Mouse (Mus musculus) mature B cell (primary cell): ENCODE measurements around the gene Bspry.

Source experiments
- in situ Hi-C: fragments of 300-500 bp; cut with MboI; formaldehyde crosslinking; loops from 2 replicates; pipeline ENCODE4 v1.14.3; 2019

Bspry gene

DNA sequence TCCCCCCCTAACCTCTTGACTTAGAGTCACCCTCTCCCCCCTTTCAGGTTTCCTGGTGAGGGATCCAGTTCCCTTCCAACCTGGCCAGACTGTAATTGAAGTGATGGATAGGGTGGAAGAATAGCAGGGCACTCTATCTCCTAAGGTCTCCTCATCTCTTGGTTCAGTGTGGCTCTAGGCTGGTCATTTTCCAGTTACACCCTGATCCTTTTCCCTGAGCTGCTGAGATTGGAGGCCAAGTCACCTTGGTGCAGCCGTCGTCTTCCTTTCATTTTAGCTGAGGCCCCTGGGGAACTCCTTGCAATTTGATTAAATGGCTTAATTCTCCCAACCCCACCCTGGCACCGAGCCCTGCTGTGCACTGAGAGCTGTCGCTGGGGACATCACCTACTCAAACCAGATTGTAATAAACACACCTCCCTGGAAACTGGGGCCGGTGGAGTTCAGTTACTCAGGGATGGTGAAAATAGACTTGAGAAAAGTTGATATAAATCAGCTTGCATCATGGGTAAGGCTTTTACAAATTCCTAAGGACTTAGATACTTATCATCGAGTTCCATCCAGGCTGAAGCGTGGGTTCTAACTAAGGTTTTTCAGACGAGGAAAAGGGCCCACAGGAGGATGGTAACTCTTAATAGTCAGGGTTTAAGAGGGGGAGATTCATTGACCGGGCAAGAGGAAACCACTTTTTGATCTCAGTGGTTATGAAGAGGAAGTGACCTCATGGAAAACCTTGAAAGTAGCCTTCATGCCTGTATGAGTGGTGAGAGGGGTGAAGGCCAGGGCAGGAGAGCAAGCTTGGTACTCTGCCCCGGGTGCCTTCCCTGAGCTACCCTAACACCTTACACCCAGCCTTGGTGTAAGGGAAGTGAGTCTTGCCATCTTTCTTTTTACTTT, 1.1 kb downstream of the Bspry start:
- in situ Hi-C loops = loop anchor here (5.0 kb wide), 1 partner anchor 36 kb away; the partner anchor contains the start of gene Alad

DNA sequence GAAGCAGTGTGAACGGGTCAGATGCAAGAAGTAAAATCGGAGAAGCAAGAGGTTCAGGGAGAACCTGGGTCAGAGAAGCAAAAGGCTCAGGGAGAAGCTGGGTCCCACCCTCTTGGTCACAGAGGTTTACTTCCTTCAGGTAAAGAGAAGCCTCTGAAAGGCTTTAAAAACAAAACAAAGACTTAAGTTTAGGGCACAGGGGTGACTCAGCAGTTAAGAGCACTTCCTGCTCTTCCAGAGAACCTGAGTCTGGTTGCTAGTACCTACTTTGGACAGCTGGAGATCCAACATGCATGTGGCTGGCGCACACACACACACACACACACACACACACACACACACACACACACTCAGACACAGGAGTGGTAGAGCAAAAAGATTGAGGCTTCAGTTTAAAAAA, 5.1 kb downstream of the Bspry start:
- in situ Hi-C loops = loop anchor here (5.0 kb wide), 1 partner anchor 32 kb away; the partner anchor contains the start of gene Alad

DNA sequence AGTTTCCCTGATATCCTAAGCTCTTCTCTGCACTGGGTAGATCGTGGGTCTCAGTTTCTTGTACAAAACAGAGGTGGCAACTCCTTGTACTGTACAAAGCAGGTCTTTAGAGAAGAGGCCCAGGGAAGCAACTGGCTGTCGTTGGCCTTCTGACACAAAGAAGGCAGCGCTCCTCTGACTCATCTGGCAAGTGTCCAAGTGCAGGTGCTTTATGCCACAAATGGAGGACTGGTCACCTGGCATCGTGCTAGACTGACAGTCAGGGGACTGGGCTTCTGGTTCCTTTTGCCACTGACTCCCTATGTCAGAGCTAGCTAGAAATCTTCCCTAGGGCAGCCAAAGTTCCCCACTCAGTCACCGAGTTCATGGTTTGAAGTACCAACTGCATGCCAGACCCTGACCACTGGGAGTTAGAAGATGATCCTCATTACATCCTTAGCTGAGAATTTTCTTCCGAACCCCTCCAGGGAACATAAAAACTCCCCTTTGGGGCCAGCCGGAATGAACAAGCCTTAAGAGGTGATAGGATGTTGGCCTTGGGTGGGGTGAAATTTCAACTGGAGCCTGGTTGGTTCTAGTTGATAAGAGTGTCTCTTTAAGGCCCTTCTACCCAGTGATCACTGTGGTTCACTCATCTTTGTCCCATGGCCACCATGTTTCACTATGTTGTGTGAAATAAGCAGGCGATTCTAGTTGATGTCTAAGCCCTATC, 5.8 kb downstream of the Bspry start:
- in situ Hi-C loops = no loop called here

GRCm38 (mm10) chr4:62486162-62486696, 6.4 kb downstream of the Bspry start:
- in situ Hi-C loops = no loop called here

DNA sequence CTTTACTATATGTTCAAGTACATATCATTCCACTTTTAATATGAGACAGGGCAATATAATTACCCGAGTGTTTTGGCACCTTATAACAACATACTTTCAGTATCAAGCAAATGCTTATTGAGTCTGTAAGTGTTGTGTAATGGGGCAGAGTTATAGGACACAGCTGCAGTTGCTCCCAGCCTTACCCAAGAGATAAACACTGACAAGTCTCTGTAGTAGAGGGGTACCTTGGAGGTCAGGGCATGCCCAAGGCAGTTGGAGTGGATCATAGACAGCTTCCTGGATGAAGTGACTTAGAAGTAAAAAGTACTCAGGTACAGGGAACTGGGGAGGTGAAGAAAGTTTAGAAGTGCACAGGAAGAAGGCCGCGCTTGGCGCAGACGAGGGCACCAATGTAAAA, 7.3 kb downstream of the Bspry start:
- in situ Hi-C loops = no loop called here

DNA sequence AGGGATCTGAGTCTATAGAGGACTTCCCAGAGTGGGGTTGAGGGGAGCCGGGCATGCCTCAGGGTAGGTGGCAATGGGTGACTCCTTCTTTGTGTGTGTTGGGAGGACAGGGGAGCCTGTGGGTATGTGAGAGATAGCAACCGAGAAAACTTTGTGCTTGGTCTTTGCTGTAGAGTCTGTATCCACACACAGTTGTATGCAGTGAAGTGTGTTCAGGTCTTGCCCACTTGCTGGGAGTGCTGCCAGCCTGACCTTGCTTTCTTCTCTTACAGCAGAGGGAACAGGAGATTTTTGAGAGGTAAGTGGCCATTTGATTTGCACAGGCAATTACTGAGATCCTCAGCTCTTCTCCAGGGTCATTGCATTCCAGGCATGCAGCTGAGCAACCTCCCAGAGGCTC, 8.1 kb downstream of the Bspry start:
- in situ Hi-C loops = no loop called here

DNA sequence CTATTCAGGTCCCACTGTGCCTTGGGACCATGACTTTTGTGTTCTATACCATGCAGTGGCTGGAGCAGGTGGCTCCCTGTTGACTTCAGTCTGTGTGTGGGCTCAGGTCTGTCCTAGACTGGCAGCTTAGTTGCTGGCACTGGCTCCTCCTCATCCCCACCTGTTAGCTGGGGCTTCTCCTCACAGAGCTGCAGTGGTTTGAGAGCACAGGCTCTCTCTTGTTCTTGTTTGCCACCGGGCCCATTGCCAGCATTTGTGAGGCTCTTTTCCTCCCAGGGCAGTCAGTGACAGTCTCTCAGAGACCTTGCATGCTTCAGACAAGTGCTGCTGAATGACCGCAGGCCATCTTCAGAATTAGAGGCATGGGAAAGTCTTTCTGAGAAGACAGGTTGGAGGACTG, 12.8 kb downstream of the Bspry start:
- in situ Hi-C loops = no loop called here

DNA sequence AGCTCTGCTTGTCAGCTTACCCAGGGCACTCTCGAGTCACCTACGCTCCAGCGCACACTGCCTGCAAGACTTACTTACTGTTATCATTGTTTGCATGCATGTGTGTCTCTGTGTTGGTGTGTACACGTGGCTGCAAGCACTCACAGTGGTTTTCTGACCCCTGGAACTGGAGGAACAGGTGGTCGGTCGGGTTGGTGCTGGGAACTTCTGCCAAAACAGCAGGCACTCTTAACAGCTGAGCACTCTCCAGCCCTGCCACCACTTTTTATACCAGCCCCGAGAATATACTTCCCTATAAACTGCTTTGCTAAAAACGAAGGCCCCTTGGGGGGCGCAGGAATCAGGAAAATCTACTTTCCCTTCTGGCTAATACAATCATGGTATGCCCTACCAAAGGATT, 14.4 kb downstream of the Bspry start:
- in situ Hi-C loops = no loop called here

GRCm38 (mm10) chr4:62495946-62496345, 16.1 kb downstream of the Bspry start:
- in situ Hi-C loops = no loop called here

- in situ Hi-C loops = no loop called here
Measured at GRCm38 (mm10) chr4:62496815-62497214, 17.0 kb downstream of the Bspry start.

GRCm38 (mm10) chr4:62500799-62501198, 20.9 kb downstream of the Bspry start:
- in situ Hi-C loops = no loop called here

DNA sequence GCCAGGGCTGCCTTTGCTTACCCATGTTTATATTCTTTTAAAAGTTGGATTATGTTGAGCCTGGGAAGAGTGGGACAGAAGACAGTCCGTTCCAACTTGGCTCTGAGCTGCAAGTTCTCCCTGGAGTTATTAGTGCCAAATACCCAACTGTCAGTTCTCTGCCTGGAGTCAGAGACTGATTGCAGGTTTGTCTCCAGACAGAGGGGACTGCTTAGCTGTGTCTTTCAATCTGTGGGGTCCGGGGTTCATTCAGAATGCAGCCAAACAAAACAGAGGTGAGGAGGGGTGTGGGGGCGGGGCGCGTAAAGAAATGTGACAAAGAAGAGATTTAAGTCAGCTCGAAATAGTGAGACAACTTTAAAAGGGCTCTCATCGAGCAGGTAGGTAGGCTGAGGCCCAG, 21.7 kb downstream of the Bspry start:
- in situ Hi-C loops = no loop called here

GRCm38 (mm10) chr4:62501964-62502732, 22.3 kb downstream of the Bspry start:
- in situ Hi-C loops = no loop called here

GRCm38 (mm10) chr4:62502969-62503368, 23.1 kb downstream of the Bspry start:
- in situ Hi-C loops = no loop called here

DNA sequence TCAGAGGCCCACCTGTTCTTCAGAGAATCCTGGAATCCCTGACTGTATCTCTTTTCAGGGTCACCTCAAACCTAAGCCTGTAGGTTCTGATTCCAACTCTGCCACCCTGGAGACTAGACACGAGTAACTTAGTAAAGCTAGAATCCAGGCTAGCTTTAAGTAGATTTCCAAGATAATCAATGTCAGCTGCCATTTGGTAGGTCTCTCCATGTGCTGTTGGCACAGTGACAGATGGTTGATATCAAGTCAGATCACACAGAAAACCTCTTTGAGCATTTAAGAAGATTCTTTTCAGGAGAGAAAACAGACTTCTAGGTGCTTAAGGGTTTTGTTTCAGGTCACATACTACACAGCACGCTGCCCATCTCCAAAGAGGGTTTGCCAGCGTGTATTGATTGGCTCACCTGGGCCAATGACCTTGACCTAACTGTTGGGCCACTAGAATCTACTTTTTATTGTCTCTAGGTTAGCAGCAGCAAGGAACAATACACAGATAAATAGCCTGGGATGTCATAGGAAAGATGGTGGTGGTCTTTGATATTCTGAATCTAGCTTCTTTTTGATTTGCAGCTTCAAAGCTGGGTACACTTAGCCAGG, 23.6 kb downstream of the Bspry start, which contains the start of gene Hdhd3:
Gene Hdhd3 (minus strand): TSS at position 94 of the 597 bp plus-strand sequence.
- in situ Hi-C loops = no loop called here

DNA sequence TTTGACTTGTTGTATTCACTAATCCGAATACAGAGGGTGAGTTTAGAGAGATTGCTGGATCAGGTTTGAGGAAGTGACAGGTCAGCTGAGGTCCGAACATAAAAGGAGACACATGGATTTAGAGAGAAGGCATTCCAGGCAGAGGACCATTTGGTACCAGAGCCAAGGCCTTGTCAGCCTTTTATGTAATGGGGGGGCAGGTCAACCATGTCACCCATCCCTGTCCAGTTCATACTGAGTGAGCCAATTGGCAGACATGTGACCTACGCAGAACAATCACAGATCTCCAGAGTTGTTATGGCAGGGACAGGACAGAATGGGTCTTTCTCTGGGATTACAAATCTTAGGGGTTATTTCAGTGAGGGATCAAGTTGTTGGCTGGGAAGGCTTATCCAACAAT, 26.1 kb downstream of the Bspry start:
- in situ Hi-C loops = no loop called here

DNA sequence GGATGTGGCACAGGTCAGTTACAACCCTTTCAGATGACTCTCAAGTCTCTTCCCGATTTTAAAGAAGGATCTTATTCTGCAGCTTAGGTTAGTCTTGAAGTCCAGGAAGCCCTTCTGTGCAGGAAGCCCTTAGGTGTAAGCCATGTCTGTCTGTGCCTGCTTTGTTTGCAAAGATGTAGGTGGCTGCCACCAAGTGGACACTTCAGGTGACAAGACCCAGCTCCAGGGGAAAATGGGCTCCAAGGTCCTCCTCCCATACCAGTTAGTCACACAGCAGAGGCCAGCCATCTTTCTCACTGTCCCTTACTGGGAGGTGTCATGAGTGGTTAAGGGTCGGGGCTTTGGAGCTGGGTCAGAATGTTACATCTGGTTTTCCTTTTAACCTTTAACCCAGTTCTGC, 26.9 kb downstream of the Bspry start:
- in situ Hi-C loops = no loop called here

DNA sequence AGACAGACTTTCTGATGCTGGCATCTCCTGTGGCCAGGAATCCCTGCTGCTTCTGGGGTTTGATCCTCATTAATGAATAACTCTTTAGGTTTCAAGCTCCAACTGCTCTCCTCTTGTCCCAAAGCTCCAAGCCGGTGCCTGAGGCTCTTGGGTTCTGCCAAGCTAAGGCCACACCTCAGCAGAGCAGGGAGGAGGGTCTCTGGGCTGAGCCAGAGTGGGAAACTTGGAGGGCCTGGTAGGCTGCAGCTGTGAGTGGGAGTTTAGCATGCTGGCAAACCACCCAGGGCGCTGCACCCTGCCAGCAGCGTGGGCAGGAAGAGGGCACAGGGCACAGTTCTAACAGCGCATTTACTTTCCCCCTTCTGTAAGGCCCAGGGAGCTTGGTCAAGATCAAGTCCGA, 29.0 kb downstream of the Bspry start:
- in situ Hi-C loops = no loop called here

DNA sequence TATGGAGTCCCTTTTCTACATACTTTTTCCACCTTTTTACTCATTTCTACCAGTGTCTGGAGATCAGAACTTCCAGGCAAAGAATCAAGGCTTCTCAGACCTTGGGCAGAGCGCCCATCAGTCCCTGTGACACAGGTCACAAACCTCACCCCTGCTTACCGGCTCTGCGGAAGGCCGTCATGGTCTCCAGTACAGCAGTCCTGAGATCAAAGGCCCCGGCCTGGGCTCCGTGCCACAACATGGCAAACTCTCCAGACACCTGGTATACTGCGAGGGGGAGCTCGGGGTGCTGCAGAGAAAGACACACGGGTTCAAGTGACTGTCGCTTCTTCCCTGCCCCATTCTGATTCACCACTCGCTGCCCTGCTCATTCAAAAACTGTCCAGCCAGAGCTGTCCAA, 30.1 kb downstream of the Bspry start:
- in situ Hi-C loops = no loop called here

DNA sequence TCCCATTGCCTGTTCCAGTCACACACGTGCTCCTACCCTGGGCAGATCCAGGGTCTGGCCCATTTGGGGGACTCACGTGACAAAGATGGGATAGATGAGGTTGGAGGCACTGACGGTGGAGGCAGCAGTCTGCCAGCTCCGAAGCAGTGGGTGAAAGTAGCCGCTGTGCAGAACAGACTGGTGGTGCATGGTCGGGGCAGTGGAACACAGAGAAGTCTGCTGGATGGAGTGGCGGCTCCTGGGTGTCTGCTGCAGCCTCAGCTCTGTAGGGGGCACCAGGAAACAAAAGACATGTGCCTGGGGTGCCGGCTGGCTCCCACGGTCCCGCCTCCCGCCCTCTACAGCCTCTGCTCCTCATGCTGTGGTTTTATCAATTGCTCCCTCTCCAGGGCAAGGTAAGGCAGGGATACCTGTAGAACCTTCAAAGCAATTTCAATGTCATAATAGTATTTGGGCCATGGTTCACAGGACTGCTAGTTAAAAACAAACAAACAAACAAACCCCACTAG, 34.2 kb downstream of the Bspry start:
- in situ Hi-C loops = no loop called here

DNA sequence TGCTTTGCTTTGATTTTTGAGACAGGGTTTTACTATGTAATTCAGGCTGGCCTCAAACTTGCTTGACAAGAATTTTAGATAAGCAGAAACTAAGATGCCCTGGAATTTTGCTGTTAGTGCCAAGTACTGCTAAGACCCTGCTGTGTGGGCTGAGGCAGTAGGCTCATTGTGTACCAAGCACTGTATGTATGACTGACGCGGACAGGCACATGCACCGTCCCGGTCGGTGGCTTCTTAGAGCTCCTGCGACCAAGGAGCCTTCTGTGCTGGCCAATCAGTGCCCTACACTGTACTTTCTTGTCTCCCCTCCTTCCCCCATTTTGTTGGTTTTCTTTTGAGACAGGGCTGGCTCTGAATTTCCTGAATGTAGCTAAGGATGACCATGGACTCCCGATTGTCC, 35.1 kb downstream of the Bspry start:
- in situ Hi-C loops = loop anchor here (5.0 kb wide), 1 partner anchor 33 kb away; the partner anchor contains the start of gene Bspry
